Mouse (Mus musculus): ENCODE measurements around the gene Ap1m1.

GRCm38 (mm10) chr8:72210222-72210621 is 29.6 kb upstream of the Ap1m1 start:
- TF ChIP-seq GATA1 (IDR thresholded peaks at IDR 0.05; ENCODE audit: borderline replicate concordance, low read length) (no peak), FLI1 (IDR thresholded peaks at IDR 0.05; ENCODE audit: low read length) (no peak)
